Mouse (Mus musculus): ENCODE data around the gene Gtf2e1.

Gtf2e1 gene

DNA sequence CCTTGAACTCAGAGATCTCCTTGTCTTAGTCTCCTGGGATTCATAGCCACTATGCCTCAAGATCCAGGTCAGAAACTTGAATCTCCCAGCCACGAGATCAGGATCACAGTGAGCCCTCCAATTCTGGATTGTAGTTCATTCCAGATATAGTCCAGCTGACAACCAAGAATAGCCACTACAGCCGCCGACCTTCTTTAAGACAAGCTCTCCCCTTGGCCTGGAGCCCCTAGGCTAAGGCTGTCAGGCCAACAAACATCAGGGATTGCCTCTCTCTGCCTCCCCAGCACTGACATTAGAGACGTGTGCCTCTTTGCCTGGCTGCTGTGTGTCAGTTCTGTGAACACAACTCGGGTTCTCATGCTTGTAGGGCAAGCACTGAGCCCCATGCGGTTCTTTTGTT is 1.2 kb upstream of the Gtf2e1 start:
- DNase-seq: no peak

DNA sequence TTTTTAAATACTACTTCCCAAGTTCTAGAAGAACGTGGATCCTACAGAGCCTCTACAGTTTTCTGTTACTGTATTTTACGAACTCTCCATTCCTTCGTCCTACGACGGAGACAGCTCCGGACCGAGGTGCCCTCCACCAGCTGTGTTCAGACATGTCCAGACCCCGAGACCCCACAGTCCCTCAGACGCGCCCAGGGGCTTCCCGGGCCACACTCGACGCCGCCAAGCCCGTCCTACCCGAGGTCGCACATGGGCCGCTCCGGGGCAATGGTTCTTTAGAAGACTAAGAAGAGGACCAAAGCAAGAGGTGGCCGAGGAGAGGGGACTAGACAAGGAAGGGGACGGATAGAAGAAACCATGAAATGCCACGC is 364 bp downstream of the Gtf2e1 start:
- DNase-seq: no peak

DNA sequence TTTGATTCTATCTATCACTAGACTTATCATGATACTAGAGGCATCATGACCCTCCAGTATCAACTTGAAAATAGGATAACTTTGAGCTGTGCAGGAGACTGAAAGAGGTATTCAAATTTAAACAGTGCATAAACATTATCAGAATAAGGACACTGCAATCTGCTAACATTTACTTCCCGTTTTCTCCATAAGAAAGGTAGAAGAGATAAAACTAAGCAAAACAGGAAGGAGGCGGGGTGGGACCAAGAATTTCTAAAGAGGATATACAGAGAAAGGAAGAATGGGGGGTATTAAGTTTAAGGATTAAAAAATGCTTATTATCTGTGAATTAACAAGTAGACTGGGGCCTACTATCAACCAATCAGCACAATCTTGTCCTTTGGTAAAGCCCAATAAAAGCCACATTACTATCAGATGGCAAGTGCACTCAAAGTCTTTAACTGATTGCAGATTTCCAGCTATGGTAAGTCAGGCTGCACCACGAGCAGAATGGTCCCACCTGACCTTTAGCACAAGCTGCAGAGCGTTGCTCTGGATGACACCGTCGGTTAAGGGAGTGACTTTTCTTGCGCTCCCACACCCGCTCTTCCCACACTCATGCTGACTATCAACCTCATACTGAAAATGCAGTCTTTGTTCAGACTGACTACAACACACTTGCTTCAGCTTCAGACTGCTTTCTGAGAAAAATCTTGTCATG is 6.1 kb downstream of the Gtf2e1 start:
- no peak for DNase-seq

DNA sequence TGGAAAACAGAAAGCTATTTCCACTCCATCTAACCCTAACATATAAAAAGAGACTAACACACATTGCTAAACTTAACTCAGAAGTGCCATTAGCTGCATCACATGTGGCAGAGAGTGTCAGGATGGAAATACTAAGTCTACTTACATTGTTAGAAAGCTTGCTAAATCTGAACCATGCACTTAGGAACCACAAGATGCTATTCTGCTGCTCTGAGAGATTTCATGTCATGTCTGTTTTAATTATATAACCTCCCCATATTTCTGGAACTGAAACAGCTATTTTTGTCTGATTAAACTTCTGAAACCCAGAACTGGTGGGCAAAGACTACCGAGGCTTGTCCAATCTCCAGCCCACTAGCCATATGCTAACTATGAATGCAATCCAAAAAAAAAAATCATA is 7.5 kb downstream of the Gtf2e1 start:
- no peak for DNase-seq

DNA sequence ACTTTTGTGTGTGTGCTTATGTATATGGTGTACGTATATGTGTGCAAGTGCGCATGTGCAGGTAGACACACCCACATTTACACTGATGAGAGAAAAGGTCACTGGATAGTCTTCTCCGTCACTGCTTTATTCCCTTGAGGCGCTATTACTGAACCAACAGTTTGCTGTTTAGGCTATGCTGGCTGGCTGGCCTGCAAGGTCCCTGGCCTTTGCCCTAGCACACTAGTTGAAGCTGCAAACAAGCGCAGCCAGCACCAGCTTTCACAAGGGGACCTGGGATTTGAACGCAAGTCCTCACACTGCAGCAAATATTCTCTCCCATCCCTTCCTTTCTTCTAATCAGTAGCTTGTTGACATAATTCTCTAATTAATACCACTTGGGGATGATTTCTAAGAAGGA is 9.4 kb downstream of the Gtf2e1 start:
- no peak for DNase-seq

DNA sequence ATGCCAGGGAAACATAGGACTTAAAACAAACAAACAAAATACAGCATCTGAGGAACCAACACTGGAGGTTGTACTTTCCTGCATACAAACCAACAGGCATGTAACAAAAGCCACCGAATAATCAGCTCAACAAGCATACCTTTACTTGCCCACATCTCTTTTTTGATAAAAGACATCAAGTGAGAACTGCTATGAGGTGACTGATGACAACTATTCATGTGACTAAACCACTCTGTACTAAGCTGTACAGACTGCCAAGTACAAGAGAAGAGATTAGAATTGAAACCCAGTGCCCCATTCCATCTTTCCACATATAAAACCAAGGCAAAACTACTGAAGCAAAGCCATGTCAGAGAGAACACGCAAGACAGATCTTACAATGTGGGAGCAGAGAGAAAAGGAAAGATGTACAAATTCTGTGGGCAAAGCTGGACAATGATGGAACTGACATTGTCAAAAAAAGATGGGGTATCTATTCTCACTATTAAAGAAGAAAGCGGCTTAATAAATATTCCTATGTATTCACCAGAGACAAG is 12.8 kb downstream of the Gtf2e1 start:
- no peak for DNase-seq

DNA sequence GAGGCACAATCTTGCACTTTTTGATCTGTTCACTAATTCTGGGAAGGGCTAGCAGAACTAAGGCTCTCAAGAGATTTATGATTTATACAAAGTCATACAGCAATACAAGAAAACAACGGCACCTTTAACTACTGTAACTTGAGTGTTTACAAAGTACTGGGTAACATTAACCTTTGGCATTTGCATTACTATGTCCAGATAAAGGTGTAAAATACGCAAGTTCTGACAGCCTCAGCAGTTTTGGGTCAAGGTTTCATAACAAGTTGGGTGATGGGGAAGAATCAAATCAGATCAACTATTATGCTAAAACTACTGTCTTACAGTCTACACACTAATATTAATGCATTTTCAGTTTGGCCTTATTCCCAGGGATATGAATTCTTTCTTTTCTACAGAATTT is 14.5 kb downstream of the Gtf2e1 start:
- DNase-seq: no peak

DNA sequence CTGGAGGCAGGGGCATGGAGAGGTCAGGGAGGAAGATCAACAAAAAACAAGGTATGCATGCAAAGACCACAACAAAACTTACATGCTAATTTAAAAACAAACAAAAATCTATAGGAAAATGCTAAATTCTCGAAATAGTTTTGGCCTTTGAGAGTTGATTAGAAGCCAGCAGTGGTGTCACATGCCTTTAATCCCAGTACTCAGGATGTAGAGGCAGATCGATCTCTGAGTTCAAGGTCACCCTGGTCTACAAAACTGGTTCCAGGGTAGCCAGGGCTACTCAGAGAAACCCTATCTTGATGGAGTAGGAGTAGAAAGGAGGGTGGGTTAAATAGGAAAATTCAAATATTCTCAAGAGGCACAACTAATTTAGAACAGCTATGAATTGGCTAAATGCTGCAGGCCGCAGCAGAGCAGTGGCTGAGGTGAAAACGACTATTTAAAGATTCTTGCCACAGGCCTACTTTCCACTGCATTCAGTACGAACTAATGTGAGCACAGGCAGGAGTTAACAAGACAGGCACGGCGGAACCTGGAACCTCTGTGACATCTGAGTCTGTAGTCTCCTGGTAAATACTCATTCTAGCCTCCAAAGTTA is 17.4 kb downstream of the Gtf2e1 start:
- no peak for DNase-seq

DNA sequence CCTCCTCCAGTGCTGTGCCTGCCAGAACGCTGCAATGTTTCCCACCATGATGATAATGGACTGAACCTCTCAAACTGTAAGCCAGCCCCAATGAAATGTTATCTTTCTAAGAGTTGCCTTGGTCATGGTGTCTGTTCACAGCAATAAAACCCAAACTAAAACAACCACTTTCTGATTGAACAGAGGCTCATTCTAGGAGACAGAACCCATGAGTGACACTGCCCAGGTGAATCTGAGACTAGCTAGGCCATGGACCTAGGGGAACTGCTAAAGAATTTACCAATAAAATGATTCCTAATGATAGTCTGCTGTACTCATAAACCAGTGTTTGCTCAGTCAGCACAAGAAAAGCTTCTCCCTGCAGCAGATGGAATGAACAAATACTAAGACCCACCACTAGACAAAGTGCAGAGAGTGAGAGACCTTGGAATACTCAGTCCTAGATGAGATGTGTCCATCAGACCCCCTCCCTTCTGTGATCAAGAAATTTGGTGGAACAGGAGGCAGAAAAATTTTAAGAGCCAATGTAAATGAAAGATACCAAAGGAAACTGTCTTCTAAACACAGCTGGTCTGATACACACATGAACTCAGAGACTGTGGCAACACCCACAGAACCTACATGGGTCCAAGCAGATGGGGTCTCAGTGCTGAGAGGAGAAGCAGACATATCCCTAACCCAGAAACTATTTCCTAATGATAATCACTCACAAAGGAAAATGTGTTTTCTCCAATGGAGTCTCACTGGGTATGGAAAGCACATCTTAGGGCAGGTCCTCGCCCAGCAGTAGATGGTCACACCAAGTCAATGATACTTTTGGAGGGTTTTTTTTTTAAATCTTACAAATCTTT is 19.2 kb downstream of the Gtf2e1 start:
- no peak for DNase-seq

DNA sequence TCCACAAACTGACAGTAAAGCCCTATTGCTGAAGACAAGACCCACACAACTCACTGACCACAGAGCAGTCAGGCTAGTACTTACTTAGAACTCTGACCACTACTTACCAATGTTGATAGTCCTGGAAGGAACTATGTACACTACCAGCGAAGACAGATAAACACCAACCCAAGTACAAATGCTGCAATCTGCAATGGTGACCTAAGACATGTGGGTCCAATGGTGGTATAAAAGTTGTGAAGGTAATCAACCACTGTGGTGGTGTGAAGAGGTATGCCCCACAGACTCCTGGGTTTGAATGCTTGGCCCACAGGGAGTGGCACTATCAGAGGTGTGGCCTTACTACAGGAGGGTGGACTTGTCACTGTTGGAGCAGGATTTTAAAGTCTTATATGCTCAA is 19.9 kb downstream of the Gtf2e1 start:
- no peak for DNase-seq

DNA sequence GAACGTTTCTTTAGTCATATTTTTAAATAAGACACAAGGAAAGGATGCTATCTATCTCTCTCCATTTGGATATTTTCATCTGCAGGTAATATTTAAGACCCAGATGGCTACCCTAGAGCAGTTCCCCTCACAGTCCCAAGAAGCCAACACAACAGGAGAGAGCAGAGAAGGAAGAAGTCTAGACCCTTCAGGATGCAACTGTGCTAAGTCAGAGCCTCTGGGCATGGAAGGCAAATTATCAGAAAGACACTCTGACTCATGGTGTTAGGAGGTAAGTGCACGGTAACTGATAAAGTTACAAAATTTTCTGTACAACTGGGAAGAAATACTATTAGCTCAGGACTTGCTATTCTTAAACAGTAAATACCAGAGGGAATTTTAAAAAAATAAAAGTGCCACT is 20.9 kb downstream of the Gtf2e1 start:
- no peak for DNase-seq

DNA sequence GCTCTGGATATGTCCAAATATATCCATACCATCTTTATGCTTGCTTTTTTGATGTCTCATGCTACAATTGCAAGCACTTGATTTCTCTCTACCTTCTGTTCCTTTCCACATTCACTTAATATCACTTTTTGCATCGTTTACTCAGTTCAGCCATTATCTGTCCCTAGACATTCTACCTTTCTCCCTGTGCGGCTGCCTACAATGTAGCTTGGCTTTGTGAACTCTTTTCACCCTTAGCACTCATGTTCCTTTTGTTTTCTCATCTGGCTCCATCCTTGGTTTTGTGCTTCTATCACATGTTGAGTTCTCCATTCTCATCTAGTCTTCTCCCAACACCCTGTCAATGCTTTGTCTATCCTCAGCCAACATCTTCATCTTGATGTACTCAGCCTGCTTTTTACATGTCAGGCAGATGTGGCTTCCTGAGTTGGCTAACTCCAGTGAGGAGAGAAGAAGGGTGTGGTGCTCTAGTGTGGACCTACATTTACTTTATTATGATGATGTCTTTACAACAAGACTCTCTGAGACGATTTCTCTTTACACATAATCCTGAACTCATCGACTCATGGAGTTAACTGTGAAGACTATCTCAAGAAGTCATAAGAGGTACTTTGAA is 21.9 kb downstream of the Gtf2e1 start:
- no peak for DNase-seq

DNA sequence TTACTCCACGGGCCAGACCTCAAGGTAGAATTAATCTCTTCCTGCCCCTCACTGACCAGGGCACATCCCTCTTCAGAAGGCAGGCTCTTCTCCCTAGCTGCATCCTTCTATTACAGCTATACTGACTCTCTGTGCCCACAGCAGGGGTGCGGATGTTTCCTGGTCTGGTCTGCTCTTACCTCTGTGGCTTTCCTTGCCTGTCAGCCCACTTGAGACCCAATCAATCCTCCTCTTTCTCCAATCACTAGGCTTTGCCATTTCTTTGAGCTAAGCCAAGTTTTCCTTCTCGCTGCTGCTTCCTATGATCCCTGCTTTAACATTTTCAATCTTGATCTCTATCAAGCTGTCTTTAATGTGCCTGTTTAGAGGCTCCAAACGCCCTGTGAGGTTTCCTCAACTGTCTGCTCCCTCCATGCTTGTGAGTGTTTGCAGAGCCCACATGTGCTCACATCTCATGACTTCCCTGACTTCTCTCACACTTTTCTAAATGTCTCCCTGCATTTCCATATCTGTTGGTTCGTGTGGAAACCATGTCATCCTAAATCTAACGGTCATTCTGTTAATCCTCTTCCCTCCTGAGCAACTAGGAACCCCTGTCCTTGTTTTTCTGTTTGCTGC is 23.1 kb downstream of the Gtf2e1 start:
- DNase-seq: no peak

DNA sequence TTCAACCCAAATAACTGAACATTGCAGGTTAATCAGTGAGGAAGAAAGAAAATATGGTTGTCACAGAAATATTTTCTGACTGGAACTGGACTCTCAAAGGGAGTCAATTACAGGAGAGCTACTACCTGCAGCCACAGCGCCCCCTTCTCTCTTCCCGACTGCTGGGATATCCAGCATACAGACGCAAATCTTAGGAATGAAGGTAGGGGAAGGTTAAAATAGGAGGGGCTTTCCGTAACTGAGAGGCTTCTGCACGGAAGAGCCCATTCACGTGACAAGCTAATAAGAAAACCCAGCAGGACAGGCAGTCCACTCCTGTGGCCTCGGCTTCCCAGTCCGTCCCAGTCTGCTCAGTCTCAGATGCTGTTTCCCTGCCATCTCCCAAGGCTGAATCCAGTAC is 24.9 kb downstream of the Gtf2e1 start:
- no peak for DNase-seq

DNA sequence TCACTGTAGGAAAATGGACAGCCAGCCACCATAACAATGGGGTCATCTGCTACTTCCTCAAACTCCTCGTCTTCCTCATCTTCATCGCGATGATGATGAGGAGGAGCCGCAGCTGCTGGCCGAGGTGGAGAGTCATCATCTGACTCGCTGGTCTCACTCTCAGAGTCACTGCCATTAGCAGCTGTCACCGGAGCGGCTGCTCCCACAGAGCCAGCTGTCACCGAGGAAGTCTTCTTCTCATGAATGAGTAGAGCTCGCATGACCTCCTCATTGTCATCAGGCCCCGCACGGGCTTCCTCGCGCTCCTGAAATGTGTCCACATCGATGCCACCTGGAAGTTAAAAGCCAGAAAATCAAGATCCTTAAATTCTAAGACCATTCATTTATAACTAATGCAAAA is 28.1 kb downstream of the Gtf2e1 start:
- no peak for DNase-seq

DNA sequence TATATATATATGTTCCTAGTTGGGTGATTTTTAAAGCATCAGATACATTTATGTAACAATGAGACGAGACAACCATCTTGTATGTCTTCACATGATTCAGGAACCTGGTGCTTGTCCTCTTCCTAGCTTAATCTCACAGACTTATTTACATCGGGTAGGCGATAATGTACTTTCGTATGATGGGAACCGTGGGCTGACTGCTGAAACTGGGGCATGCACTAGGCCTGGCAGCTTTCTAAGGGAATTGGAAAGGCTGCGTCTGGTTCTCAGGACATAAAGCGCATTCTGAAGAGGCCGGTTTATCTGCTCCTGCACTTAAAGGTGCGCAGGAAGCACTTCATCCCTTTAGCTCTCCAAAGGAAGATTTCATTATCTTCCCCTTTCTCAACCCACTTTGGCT is 32.8 kb downstream of the Gtf2e1 start:
- DNase-seq: no peak

DNA sequence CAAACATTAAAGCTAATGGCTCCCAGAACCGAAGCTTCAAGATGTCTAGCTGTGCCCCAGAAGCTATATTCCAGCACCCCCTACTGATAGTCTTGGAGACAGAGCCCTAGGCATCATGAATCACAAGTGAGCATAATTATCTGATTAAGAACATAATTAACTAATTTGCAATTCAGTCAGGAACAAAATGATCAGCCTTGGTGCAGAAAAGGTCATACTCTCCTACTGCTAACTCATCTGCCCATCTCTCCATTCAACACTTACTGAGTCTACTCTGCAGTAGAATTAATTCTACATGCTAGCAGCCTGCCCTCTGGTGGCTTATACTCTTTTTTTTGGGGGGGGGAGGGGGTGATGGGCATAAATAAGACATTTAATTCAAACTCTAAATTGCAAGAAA is 35.1 kb downstream of the Gtf2e1 start:
- DNase-seq: no peak

DNA sequence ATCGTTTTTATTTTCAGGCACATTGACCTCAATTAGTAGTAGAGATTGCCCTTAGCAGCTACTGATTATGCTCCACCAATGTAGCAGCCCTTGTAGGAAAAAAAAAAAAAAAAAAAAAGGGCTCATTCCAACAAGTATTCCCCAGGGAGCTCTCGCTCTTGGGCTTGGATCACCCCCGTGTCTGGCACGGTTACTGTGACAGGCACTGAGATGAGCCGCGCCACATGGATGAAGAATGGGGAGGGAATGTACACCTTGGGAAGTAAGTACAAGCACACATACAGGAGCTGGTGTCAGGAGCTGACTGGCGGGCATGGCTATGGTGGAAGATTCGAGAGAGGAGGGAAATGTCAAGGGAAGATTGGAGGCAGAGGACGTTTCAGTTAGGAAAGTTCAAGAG is 41.0 kb downstream of the Gtf2e1 start:
- no peak for DNase-seq

DNA sequence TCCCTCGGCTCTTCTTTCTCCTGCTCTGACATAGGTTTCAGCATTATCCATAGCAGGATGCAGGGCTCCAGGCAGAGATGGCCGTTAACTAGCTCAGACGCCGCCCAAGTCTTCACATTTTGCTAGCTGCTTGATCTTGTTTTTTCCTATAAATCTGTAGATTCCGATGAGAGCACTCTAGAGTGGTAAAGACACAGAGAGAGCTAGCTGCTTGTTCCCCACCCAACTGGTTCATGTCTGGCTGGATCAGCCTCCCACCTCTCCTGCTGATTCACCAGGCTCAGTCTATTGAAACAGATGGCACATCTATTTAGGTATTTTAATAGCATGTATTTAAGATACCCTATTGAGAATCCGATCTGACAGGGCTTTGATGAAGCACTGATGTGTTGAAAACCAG is 44.6 kb downstream of the Gtf2e1 start:
- DNase-seq: no peak

DNA sequence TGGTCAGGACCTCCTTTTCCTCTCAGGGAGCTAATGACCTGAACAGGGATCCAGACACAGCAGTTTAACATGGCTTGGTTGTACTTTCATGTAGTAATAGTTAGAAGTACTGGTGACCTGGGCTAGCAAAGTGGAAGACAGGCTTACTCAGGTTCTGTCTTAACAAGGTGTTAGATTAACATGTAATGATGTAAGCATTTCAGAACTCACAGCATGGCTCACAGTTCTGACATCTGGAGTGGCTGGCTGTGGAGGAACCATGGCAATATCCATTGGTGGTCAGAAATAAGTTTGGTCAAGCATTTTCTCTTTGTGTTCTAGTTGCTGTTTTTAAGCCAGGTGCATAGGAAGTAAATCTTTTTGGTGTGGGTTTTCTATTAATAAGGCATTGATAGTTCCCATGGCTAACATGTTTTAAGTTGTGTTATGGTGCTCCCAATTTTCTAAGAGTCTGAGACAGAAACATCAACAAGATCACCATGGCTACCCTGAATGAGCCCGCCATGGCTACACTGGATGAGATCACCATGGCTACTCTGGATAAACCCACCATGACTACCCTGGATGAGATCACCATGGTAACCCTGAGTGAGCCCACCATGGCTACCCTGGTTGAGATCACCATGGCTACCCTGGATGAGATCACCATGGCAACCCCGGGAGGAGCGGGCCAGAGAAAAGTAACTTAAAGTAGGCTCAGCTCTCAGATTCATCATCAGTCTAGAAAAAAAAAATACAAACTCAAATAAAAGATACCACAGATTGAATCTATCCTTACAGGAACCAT is 52.6 kb downstream of the Gtf2e1 start:
- peak; percentile 34 for DNase-seq

DNA sequence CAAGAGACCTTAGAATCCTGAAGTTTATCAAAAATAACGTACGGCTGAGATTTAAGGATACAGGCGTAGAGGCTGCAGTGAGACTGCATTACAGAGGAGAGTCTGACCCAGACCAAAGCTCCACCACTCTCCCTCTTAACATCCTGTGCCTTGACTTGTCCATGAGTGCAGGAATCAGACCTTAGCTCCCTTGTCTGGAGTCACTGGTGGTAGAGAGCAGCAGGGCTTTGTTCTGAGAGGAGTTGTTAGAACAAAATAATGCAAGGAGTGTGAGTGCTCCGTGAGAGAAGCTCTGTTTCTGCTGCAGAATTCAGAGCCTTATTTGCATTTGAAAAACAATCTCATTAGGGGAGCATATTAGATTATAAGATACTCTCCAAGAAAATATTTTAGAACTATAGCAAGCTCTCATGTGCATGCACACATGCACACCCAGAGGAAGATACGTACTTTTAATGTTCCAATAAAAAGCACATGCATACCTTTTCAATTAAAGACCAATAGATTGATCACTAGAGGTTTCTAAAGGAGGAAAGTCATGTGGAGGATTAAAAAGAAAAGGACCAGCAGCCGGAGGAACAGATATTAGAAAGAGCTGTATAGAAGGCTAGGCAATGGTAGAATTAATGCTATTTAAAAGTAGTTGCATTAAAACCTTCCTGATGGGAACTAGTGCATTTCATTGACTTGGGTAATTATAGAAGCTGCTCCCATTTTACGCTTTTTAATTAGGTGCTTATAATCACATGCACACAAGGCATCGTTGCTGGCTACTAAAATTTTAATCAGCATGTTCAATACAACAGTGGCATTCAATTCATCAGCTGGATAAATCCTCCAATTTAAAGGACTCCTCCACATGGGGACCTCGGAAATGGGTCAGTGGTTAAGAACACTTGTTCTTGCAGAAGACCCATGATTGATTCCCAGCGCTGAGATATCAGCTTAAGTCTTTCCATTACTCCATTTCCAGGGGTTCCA is 61.0 kb downstream of the Gtf2e1 start:
- DNase-seq: no peak

Measured in right cerebral cortex, postnatal 14 days (tissue).